Mouse (Mus musculus): ENCODE results near the gene Ovgp1. TPM values are rescaled to one million over a fixed set of nuclear protein-coding genes. Genes with fewer than 3 reads are reported as not detected.

Ovgp1 gene
- polyA plus RNA-seq (2017; shearing (Covaris generic)): 5.8 TPM

DNA sequence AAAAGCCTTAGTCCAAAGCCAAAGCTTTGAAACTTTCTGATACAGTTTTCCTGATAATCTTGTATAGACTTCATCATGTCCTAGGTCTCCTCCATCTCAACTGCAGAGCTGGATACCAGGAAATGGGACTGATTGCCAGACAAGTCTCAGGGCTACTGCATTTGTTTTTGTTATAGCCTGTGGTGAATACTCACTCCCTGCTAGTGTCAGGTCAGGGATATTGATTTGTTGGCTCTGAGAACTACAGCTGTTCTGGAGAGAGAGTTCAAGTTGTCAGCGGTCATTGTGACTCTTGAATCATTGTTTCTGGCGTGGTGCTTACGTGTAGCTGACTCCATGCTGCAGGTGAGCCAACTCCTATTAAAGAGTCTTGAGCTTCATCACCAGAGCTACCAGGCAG lies at the start of gene Ovgp1:
TSS of gene Ovgp1 (plus strand) at position 301 of the 400 bp plus-strand sequence.

GRCm38 (mm10) chr3:105932240-105933071 lies 41.1 kb upstream of the Ovgp1 start, which contains the start of gene I830077J02Rik:
Gene I830077J02Rik (minus strand): TSS chr3:105932664.

GRCm38 (mm10) chr3:105958974-105959580 lies 14.4 kb upstream of the Ovgp1 start, which contains the start of gene Wdr77:
Gene Wdr77 (plus strand): TSS chr3:105959369.

GRCm38 (mm10) chr3:105959999-105960398 lies 13.5 kb upstream of the Ovgp1 start, which contains the start of gene Atp5f1:
Gene Atp5f1 (minus strand): TSS chr3:105960099.

DNA sequence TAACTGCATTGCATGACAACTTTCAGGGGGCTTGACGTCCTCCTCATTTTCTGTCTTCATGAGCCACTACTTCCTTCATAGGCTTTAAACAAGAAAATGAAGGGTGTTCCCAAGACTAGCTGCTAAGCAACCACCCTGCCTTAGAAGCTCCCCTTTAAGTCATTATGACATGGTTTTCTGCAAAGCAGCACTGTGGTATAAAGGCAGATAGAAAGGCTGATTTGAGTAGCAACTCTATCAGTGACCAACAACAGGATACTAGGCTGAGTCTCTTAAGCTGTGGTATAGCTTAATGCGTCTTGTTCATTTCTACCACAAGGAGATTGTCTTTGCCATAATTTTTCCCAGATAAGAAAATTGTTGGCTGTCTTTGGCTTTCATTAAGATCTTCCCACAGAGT lies 41.0 kb downstream of the Ovgp1 start, which contains the start of gene Pifo:
TSS of gene Pifo (minus strand) at position 101 of the 400 bp plus-strand sequence.

DNA sequence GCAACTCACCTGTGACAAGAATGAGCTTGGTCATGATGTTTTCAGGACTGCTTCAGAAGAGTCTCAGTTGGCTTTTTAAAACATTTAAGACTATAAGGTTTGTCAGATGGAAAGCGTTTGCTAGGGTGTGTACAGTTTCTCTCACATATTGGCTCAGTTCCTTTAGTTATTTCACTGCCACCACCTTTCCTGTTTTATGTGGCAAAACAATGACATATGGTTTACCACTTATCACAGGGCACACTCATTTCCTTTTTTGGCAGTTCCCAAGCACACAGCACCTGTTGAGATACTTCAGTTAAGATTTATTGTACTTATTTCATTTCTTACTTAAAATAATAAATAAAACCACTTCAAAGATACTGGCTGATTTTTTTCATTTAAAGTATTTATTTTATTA lies 59.3 kb downstream of the Ovgp1 start, which contains the start of gene Chil5:
TSS of gene Chil5 (minus strand) at position 34 of the 400 bp plus-strand sequence.

Other genes with a start within 250 kb of the Ovgp1 start
- 299 TPM for gene Rap1a, start 172.4 kb upstream of the Ovgp1 start, polyA plus RNA-seq (2017; shearing (Covaris generic))
- not detected for gene Adora3, start 102.9 kb upstream of the Ovgp1 start, polyA plus RNA-seq (2017; shearing (Covaris generic))
- 0.33 TPM for gene Tmigd3, start 102.8 kb upstream of the Ovgp1 start, polyA plus RNA-seq (2017; shearing (Covaris generic))
- 0.88 TPM for gene I830077J02Rik, start 41.0 kb upstream of the Ovgp1 start, polyA plus RNA-seq (2017; shearing (Covaris generic))
- 97.3 TPM for gene Wdr77, start 14.3 kb upstream of the Ovgp1 start, polyA plus RNA-seq (2017; shearing (Covaris generic))
- gene Atp5f1, start 13.6 kb upstream of the Ovgp1 start, polyA plus RNA-seq (2017; shearing (Covaris generic)): 361 TPM
- 2.1 TPM for gene Pifo, start 40.9 kb downstream of the Ovgp1 start, polyA plus RNA-seq (2017; shearing (Covaris generic))
- gene Chil5, start 59.1 kb downstream of the Ovgp1 start, polyA plus RNA-seq (2017; shearing (Covaris generic)): 8.7 TPM
- gene Chia1, start 139.5 kb downstream of the Ovgp1 start, polyA plus RNA-seq (2017; shearing (Covaris generic)): 0.57 TPM
- not detected for gene Chil3, start 193.9 kb downstream of the Ovgp1 start, polyA plus RNA-seq (2017; shearing (Covaris generic))
- not detected for gene Chil4, start 245.8 kb downstream of the Ovgp1 start, polyA plus RNA-seq (2017; shearing (Covaris generic))

Data from inflammation-experienced regulatory T-cells, adult 16 weeks (primary cell).